Mouse (Mus musculus): ENCODE data around the gene Atp5s. TPM values are rescaled to one million over a fixed set of nuclear protein-coding genes. Genes with fewer than 3 reads are reported as not detected.

Gene Atp5s
- total RNA-seq, 2 experiments from 2014 or later: 18.7 to 21.3 TPM

DNA sequence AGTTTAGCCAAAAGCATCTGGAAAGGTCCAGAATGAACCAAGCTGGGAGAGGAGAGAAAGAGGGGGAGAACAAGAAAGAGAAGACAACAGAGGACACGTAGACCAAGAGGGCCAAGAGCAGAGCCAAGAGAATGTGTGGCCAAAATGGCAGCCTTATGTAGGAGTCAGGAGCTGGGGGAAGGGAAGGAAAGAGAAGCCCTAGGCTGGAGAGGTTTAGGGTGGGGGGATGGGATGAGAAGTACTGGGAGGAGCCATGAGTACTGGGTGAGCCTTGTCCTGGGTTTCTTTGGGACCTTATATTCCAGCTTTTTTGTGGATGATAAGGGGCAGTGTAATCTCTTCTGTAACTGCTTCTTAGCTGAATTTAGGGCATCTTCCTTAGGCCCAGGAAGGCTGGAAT, 4.5 kb downstream of the Atp5s start:
- DNase-seq: no peak
- intact Hi-C loops (cut with DNase I): no loop called here

DNA sequence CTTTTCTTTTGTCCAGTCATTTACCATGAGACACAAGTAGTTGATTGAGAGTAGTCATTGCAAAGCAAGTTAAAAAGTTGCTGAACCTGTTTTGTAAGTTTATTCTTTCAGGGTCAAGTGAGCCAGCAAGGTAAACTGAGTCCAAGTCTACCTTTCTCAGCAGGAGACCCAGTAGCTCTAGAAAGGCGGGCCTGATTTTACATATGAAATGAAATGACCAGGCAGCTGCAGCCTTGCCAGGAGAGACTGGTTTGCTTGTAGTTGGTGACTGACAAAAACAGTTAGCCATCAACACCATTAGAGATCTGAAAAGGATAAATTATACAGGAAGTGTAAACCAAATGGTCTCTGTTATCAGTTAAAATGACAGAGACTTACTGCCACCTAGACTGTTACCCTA, 5.6 kb downstream of the Atp5s start:
- no peak for DNase-seq
- intact Hi-C loops (cut with DNase I): loop anchor here (10.0 kb wide), 1 partner anchor 504 kb away; the partner anchor contains the start of gene Pygl

DNA sequence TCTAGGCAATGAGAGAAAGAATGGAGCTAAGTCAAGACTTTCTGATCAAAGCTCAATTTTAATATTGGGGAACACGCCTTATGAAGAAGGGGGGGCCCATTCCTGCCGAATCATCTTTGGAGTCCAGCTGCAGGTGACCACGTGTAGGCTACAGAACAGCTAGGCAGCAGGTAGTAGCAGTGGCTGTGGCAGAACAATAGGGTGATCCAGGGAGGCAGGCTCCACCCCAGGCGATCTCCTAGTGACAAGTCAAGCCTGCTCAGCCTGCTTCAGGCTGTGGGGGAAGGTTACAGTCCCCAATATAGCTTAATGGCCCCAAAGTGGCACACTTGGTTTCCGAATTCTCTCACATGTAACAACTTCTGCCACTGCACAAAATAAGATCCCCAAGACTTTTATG, 7.5 kb downstream of the Atp5s start:
- intact Hi-C loops (cut with DNase I): loop anchor here (10.0 kb wide), 1 partner anchor 503 kb away; the partner anchor contains the start of gene Pygl
- DNase-seq: no peak

DNA sequence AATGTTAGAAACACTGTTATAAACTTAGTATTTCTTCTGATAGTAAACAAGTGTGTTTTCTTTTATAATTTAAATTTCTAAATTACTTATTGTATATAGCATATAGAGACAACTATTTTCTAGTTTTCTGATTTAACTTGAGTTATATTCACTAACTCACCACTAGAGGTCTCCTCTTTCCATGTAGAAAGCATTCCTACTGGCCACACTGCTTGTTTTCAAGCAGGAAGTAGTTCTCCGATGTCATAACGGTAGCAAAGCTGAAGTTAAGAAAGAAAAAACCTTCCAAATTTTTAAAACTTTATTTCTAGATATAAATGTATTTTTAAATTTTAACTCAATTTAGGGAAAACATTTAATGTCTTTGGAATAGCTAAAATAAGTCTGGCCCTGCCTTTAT, 8.8 kb downstream of the Atp5s start:
- peak in 1 of 2 experiments; percentile 20 for DNase-seq
- intact Hi-C loops (cut with DNase I): loop anchor here (10.0 kb wide), 1 partner anchor 501 kb away; the partner anchor contains the start of gene Pygl

DNA sequence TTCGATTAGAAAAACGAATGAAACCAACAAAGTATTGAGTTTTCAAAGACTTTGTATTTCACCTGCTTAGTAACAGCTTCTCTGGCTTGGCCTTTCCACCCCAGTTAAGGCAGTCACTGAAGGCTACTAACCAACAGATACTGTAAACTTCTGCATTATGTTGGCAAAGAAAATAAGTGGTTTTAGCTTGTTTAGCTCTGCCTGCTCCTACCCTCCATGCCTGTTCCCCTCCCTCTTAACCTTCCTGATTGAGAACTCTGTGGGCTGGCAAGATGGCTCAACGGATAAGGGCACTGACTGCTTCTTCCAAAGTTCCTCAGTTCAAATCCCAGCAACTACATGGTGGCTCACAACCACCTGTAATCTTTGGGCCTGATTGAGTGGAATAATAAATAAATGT, 9.2 kb downstream of the Atp5s start:
- DNase-seq: no peak
- intact Hi-C loops (cut with DNase I): loop anchor here (1.0 to 10.0 kb wide), 3 partner anchors 15 to 501 kb away; partner anchors contain the start of genes Atl1 and Pygl

DNA sequence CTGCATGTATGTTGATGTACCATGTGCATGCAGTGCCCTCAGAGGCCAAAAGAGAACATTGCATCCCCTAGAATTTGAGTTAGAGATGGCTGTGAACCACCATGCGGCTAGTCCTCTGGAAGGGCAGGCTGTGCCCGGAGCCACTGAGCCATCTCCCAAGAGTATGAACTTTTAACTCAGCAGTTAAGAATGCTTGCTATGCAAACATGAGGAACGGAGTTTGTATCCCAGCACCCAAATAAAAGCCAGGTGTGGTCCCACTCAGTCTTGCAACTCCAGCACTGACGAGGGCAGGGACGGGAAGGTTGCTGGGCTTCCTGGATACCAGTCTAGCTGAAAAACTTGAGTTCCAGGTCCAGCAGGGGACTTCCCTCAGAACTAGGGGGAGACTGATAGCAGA, 17.2 kb downstream of the Atp5s start:
- intact Hi-C loops (cut with DNase I): loop anchor here (5.0 kb wide), 1 partner anchor 320 kb away; no protein-coding TSS in a partner anchor
- no peak for DNase-seq

DNA sequence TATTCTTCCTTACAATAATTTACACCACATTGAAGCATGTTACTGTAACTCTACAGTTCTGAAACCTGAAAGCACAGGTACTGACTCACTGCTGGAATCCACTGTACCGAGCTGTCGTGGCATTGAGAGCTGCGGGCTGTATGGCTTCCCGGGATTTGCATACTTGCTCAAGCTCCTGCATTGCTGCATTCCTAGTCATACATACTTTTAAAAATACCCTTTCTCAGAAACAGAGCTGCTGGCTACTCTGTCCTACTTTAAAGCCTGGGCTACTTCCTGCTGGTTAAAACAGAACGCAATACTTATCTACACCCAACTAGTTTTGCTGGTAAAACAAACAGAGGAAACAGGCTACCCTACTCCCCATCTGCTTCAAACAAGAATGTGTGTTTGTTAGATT, 19.4 kb downstream of the Atp5s start:
- DNase-seq: no peak
- intact Hi-C loops (cut with DNase I): loop anchor here (5.0 kb wide), 1 partner anchor 318 kb away; no protein-coding TSS in a partner anchor

DNA sequence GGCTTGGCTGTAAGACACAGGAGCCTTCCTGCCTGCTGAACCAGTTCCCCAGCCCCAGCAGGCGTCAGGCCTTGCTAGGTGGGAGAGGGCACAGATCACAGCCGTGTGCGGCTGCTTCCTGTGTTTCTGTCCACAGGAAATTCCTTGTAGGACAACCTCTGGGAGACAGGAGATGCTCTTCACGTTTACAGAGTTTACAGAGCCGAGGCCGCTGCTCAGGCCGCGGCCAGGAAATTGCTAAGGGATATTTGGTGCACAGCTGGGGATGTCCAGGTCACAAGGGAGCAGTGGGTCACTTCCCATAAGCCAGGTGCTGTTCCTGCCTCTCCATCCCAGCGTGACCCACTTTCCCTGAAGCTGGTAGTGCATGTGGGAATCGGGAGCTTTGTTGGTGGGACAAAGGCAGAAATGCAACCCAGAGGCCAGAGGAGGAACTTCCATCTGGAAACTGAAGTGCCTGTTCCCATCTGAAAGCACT, 27.2 kb downstream of the Atp5s start:
- intact Hi-C loops (cut with DNase I): loop anchor here (10.0 kb wide), 1 partner anchor 393 kb away; no protein-coding TSS in a partner anchor
- DNase-seq: peak; percentile 43 to 58

DNA sequence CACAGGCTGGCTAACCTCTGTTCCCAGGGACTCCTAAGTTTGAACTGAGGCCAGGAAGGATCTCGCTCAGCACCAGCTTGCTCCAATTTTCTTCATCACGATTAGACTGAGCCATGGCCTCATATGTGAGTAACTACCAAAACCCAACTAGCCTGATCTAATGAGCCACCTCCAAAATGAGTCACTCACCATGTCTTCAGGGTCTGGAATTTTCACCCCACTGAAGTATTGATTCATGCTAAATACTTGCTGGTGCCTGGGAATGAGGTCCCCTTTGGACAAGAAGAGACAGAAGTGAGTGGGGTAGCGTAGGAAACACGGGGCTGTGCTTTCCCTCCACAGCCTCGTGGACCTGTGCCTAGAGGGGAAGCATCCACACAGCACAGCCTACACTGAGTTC, 29.2 kb downstream of the Atp5s start:
- intact Hi-C loops (cut with DNase I): loop anchor here (10.0 kb wide), 1 partner anchor 391 kb away; no protein-coding TSS in a partner anchor
- no peak for DNase-seq

DNA sequence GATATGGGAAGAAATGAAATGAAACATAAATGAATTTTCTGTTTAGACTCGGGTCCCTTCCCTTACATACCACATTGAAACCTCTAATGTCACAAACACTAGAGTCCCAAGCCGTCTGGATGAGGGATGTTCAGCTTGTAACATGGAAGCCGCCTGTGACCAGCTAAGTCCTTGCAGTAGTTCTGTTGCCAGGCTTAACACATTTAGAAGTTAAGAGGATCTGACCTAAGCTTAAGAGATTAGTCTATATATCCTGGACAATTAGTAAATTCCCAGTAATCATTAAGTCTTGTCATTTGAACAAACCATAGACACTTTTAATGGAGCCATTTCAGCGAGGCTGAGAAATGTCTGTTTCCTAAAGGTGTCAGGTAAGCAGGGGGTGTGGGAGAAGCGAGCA, 31.3 kb downstream of the Atp5s start:
- intact Hi-C loops (cut with DNase I): loop anchor here (2.0 to 10.0 kb wide), 3 partner anchors 19 to 389 kb away; no protein-coding TSS in a partner anchor

DNA sequence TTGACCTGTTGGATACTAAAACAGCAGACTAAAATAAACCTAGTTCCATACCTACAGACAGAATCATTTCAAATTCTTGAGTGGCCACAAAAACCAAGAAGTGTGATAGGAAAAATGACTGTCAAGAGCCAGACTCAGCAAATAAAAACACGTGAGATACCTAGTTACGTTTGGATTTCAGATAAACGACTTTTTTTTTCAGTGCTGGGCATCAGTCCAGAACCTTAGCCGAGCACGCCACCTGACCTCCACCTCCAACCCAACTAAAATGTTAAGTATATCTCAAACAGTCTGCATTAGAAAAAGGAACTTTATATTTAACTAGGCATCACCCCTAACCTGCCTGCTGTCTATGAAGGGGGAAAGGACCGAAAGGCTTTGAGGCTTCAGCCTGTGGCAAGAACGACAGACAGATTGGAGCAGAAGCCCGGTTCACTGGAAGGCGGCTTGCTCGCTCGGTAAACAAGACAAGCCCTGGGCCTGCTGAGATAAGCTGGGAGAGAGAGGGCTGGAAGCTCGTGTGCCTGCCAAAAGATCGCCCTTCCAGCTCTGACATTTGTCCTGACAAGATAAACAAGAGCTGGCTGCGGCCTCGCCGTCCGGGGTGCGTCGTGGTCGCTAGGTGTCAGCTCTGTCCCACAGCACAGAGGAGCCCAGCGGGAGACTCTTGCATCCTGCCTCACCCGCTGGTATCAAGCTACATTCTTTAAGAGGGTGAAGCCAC, 32.8 kb downstream of the Atp5s start:
- intact Hi-C loops (cut with DNase I): loop anchor here (1.0 to 10.0 kb wide), 5 partner anchors 21 to 387 kb away; partner anchors contain the start of gene Map4k5
- peak; percentile 86 to 91 for DNase-seq

More for the DNA sequence above, 31.3 kb downstream of the Atp5s start:
- DNase-seq: no peak

DNA sequence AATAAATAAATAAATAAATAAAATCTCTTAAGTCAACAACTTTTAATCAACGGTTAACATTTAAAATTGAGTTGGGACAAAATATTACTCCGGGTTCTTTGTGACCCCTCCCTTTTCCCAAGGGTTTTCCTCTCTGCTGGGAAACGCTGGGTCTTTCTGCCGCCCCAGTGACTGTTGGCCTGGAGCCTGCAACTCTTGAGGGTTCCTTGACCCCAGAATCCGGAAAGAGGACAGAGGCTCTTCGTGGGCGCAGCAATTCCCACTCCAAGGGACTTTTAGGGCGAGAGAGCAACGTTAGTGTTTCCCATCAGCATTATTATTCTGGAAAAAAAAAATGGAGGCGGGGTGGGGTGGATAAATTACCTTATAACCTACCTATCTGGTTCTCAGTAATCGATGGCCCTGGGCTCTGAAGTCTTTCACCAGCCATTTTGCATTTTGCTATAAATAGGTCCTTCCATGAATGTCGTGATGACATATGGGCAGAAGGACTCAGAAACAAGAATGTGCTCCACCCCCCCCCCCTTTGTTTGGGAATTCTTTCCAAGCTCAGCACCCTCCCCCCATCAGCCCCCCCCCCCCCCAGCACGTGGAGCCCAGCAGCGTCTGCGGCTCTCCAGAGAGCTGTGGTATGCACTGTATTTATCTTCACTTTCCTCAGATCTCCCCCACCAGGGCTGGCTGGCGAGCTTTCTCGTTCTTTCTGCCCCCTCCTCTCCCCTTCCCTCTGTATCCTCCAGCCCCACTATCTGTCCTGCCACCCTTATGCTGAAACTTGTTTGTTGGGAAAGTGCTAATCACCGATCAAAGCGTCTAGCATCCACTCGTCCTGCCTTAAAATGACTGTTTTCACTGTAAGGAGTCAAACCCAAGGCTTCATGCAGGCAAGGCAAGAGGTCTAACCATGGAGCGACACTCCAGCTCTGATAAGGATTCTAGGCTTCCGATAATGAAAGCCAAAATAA, 33.8 kb downstream of the Atp5s start:
- peak; percentile 49 to 56 for DNase-seq
- intact Hi-C loops (cut with DNase I): loop anchor here (1.0 to 10.0 kb wide), 4 partner anchors 56 to 386 kb away; partner anchors contain the start of gene Map4k5

DNA sequence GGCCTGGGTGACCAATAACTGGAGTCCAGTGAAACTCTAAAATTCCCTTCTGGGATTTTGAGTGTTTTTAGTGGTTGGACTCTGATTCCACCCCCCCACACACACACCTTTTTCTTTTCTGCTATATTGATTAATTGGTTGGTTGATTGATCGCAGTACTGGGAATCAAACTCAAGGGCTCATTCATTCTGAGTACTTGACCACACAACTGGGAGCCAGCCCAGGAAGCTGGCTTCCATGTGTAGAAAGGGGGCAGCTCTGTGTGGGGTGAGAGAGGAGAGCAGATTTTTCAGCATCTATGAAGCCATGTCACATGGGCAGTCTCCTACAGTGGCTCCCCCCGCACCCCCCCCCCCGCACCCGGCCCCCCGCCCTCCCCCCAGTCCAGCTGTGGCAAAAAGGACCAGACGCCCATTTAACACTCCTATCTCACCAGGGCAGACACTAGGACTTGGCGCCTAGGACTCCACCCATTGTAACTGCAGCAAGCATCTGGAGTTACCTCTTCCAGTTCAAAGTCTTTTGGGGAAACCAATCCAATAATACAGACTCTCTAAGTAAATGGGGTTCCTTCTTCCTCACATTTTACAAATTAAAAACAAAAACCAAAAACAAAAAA, 34.6 kb downstream of the Atp5s start:
- intact Hi-C loops (cut with DNase I): loop anchor here (2.0 to 10.0 kb wide), 3 partner anchors 55 to 385 kb away; no protein-coding TSS in a partner anchor
- no peak for DNase-seq

DNA sequence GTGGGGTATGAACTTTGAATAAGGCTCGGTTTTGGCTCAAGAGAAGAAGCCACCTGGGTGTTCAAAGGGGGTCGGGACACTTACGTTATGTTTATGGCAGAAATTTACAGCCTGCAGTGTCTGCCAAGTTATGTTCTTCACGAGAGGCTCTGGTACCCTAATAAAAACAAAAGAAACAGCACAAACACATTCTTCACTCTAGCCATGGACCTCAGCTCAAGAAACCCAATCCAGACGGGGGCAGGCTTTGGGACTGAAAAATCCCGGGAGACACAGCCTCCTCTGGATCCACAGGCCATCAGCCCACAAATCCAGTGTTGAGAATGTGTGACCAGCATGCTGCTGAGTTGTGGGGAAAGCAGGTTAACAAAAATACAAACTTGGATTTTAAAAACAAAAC, 35.3 kb downstream of the Atp5s start:
- DNase-seq: no peak
- intact Hi-C loops (cut with DNase I): no loop called here

DNA sequence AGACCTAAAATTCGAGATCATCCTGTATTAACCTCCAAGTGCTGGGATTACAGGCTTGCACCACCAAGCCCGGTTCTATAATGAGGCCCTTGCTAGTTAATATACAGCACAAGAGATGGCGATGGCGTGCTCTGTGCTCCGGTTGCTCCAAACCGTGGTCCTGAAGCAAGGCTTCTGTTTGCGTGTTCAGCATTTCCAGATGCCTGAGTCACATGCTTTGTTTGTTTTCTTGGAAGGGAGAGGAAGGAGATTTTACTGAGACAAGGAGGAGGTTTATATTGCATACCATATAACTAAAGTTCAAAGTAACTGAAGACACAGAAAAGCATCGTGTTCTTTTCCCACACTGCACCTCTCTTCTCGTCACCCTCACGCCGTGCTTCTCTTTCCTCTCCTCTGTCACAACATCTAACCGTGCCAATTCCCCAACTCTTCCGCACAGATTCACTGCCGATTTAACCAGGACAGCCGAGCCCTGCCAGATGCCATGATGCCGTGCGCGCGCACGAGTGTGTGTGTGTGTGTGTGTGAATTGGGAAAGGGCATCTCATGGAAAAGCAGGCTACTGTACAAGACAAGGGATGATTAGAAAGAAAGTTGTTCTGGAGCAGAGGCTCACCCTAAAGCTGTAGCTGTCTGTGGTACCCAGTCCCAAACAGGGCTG, 36.1 kb downstream of the Atp5s start:
- no peak for DNase-seq
- intact Hi-C loops (cut with DNase I): no loop called here

DNA sequence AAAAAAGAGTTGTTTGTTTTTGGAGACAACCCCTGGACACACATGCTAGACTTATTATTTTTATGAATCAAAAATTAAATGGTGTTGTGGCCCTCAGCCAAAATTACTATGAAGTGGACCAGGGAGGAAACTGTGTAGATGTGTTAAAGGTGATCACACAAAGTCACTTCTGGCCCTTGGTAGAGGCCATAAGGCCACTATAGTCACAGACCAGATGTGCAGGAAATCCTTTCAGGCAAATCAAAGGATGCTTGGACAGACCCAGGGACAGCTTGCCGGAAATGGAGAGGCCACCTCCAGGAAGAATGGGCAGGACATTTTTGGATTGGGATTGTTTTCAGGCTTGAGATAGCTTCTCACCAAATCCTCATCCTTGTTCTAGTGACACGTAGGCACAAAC, 36.9 kb downstream of the Atp5s start:
- DNase-seq: peak; percentile 28 to 45
- intact Hi-C loops (cut with DNase I): no loop called here

DNA sequence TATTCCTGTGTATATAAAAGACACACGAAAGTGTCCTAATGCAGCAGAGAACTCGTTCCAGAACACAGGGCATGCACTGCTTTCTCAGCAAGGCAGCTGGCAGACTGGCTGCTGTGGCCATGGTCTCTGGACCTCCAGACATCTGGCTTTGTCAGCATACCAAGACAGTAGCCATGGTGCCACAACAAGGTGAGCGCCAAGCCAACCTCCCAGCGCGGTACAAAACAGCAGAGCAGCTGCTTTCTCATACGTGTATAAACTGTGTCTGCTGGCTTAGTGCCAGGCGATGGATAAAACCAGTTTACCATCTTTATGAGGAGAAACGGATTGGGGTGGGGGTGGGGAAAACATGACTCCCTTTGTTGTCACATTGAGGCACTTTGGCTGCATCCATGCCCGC, 40.8 kb downstream of the Atp5s start:
- intact Hi-C loops (cut with DNase I): no loop called here
- DNase-seq: no peak

DNA sequence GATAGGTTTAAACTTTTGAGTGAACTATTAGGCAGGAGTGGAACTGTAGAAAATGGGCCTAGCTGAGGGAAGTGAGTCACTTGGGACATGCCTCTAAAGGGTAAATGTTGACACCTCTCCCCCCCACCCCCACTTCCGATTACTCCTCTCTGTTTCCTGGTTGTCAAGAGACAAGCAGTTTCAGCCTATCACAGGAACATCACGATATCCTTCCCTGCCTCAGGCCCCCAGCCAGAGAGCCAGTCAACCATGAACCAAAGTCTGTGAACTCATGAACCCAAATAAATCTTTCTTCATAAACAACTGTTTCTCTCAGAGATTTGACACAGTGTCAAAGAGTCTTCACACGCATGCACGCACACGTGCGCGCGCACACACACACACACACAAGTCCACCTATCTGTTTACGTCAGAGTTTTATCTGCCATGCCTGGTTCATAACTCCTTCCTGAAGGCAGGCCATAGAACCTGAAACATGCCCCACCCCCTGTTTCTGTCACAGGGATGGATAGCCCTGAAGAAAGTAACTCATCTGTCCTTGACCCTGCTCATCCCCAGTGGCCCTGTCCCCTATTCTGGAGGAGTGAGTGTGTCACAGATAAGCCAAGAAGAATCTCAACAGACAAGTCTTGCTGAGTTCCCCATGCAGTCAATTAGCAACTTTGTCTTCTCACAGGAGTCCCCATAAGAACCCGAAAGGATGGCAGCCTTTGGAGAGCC, 41.6 kb downstream of the Atp5s start:
- no peak for DNase-seq
- intact Hi-C loops (cut with DNase I): no loop called here
